Mouse (Mus musculus): ENCODE results near the gene Nbeal1.

Nbeal1 gene

GRCm38 (mm10) chr1:60343630-60344455, 163.4 kb downstream of the Nbeal1 start:
- DNase-seq (ENCODE audit: low spot score), result no peak

- DNase-seq (ENCODE audit: low spot score), result no peak
Measured at GRCm38 (mm10) chr1:60344670-60345069, 164.3 kb downstream of the Nbeal1 start.

- no peak for DNase-seq (ENCODE audit: low spot score)
Measured at GRCm38 (mm10) chr1:60345712-60346111, 165.3 kb downstream of the Nbeal1 start.

GRCm38 (mm10) chr1:60352786-60353185, 172.4 kb downstream of the Nbeal1 start:
- no peak for DNase-seq (ENCODE audit: low spot score)

- no peak for DNase-seq (ENCODE audit: low spot score)
Measured at GRCm38 (mm10) chr1:60361626-60362025, 181.2 kb downstream of the Nbeal1 start.

GRCm38 (mm10) chr1:60376556-60376955, 196.2 kb downstream of the Nbeal1 start:
- DNase-seq (ENCODE audit: low spot score), result no peak

- no peak for DNase-seq (ENCODE audit: low spot score)
Measured at GRCm38 (mm10) chr1:60381910-60382309, 201.5 kb downstream of the Nbeal1 start.

Measured in urinary bladder, postnatal 14 days (tissue).